Mouse (Mus musculus) midbrain, embryonic 16.5 days (tissue): ENCODE results near the gene Zmat5. TPM values are rescaled to one million over a fixed set of nuclear protein-coding genes. Genes with fewer than 3 reads are reported as not detected.

Source experiments
- ATAC-seq: fragments of 200-750 bp; cut with Nextera tagmentation; 2 replicates; pipeline ENCODE4 v1.8.0; 2017; ENCODE audit warnings: moderate TSS enrichment
- H3K27ac ChIP-seq: fragments of 300-500 bp; sonication (generic); 2 replicates; pipeline ENCODE4 v1.5.1; 2014; ENCODE audit warnings: mild to moderate bottlenecking, low read length, mixed read lengths
- H3K27me3 ChIP-seq: fragments of 300-500 bp; sonication (generic); 2 replicates; pipeline ENCODE4 v1.6.1; 2014; ENCODE audit warnings: low read depth, low read length, mixed read lengths; ENCODE audit not compliant: control insufficient read depth, insufficient read depth
- H3K36me3 ChIP-seq: fragments of 300-500 bp; sonication (generic); 2 replicates; pipeline ENCODE4 v1.6.1; 2014; ENCODE audit warnings: mild to moderate bottlenecking, low read length, moderate library complexity, mixed read lengths; ENCODE audit not compliant: control insufficient read depth, insufficient read depth
- H3K4me1 ChIP-seq: fragments of 300-500 bp; sonication (generic); 2 replicates; pipeline ENCODE4 v1.6.1; 2014; ENCODE audit warnings: mild to moderate bottlenecking, low read length, mixed read lengths; ENCODE audit not compliant: control insufficient read depth, insufficient read depth
- H3K4me2 ChIP-seq: fragments of 300-500 bp; sonication (generic); 2 replicates; pipeline ENCODE4 v1.6.1; 2014; ENCODE audit warnings: mild to moderate bottlenecking, low read length, mixed read lengths
- H3K4me3 ChIP-seq: fragments of 300-500 bp; sonication (generic); 2 replicates; pipeline ENCODE4 v1.5.1; 2014; ENCODE audit warnings: low read depth, mild to moderate bottlenecking, low read length, moderate library complexity, mixed read lengths
- H3K9ac ChIP-seq: fragments of 300-500 bp; sonication (generic); 2 replicates; pipeline ENCODE4 v1.6.1; 2014; ENCODE audit warnings: low read depth, low read length, mixed read lengths
- H3K9me3 ChIP-seq: fragments of 300-500 bp; sonication (generic); replicated peaks from 2 replicates; pipeline ENCODE4 v1.6.1; 2014; ENCODE audit warnings: mild to moderate bottlenecking, low read length, mixed read lengths; ENCODE audit not compliant: control insufficient read depth, poor library complexity, severe bottlenecking
- WGBS: fragments of 180-500 bp; shearing (Covaris S2); extraction: QIAGEN DNeasy Blood & Tissue Kit; methylation state at CpG from one replicate; pipeline ENCODE4 v1.1.7; 2014; 5-methylcytosine and 5-hydroxymethylcytosine counted together
- polyA plus RNA-seq: library from polyadenylated mRNA; unstranded; fragments of >200 nt; fragmentation: Nextera tagmentation; extraction: Ambion mirVana; gene quantifications from 2 replicates; pipeline ENCODE4 v1.2.1, GENCODE M21; 2015

The Zmat5 gene
- polyA plus RNA-seq, 1 experiment from 2014 or later, result 49.4 TPM

GRCm38 (mm10) chr11:4685510-4685909, 19.0 kb upstream of the Zmat5 start:
- H3K4me3 ChIP-seq, result no peak overlapping the region
- no peaks in the 10 kb centered on the region for H3K27me3 ChIP-seq
- no peak overlapping the region for H3K27ac ChIP-seq
- no peak overlapping the region for H3K9ac ChIP-seq
- H3K9me3 ChIP-seq, result no peaks in the 10 kb centered on the region
- H3K36me3 ChIP-seq, result peaks cover 14% of the 10 kb centered on the region
- no peak overlapping the region for H3K4me2 ChIP-seq
- no peaks in the 10 kb centered on the region; the same call in 1 of the 2 replicates for H3K4me1 ChIP-seq
- 83% methylated on average over 5 of the region's 5 CpGs for WGBS
- no peak for ATAC-seq

- no peak overlapping the region for H3K9ac ChIP-seq
- H3K4me1 ChIP-seq, result no peaks in the 10 kb centered on the region; the same call in 1 of the 2 replicates
- H3K9me3 ChIP-seq, result no peaks in the 10 kb centered on the region
- H3K36me3 ChIP-seq, result peaks cover 14% of the 10 kb centered on the region
- no peak for ATAC-seq
- H3K27me3 ChIP-seq, result no peaks in the 10 kb centered on the region
- H3K4me2 ChIP-seq, result no peak overlapping the region
- 81% methylated on average over 3 of the region's 3 CpGs for WGBS
- no peak overlapping the region for H3K4me3 ChIP-seq
- no peak overlapping the region for H3K27ac ChIP-seq
These were observed 17.5 kb upstream of the Zmat5 start for GRCm38 (mm10) chr11:4687027-4687426.

GRCm38 (mm10) chr11:4687874-4688273, 16.6 kb upstream of the Zmat5 start:
- Histone ChIP-seq H3K36me3 (peaks cover 12% of the 10 kb centered on the region), H3K9me3 (no peaks in the 10 kb centered on the region), H3K4me1 (no peaks in the 10 kb centered on the region; the same call in 1 of the 2 replicates), H3K27ac (no peak overlapping the region), H3K4me3 (no peak overlapping the region), H3K4me2 (no peak overlapping the region), H3K27me3 (no peaks in the 10 kb centered on the region), H3K9ac (no peak overlapping the region)
- WGBS, result 75% methylated on average over 3 of the region's 3 CpGs
- no peak for ATAC-seq

DNA sequence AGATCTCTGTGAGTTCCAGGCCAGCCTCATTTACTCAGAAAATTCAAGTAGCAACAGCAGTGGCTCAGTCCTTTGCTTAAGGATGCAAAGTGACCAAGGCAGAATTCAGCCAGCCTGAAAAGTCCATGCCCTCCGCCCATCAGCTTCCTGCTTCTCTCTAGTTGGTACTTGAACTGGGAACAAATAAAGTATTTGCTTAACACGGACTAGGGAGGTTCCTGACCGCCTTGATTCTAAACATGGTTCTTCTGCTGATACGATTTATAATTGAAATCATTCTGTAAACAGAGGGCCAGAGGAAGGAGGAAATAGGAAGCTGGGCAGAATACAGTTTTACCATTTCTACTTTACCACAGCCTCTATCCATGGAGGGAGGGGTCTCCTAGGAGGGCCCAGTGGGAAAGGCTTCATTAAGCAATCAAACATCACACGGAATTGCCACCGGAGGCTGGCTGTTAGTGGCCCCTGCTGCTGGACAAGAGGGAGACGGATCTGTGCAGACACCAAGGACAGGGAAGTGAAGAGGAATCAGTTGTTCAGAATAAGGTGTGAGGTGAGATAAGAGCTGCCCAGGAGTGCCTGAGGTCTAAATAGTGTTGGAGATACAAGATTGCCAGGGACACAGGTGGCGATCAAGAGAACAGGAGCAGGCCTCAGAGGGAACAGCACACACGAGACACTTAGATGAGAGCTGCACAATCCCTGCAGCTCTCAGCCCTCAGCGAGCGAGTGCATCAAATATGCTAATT, 15.7 kb upstream of the Zmat5 start:
- ATAC-seq, result no peak
- WGBS, result 58% methylated on average over 11 of the region's 11 CpGs
- Histone ChIP-seq H3K27ac (no peak overlapping the region), H3K4me3 (no peak overlapping the region), H3K27me3 (no peaks in the 10 kb centered on the region), H3K4me1 (no peaks in the 10 kb centered on the region; the same call in 1 of the 2 replicates), H3K9ac (no peak overlapping the region), H3K4me2 (no peak overlapping the region), H3K9me3 (no peaks in the 10 kb centered on the region), H3K36me3 (peaks cover 6% of the 10 kb centered on the region)

DNA sequence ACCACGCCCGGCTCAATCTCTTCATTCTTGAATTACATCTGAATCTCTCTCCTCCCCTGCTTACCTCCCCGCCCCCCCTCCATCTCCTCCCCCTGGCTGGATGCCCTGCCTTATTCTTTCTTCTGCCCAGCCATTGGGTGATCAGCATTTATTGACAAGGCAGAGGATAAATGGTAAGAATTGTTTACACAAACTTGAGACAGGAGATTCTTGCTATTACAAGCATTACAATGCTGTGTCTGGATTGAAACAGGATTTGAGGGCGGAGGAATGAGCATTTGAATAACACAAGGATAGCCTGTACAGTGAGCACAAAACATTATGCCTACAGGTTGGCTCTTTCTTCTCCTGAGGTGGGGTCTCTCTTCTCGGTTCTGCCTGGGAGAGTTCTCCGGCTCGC, 14.1 kb upstream of the Zmat5 start:
- Histone ChIP-seq H3K27ac (no peak overlapping the region), H3K27me3 (no peaks in the 10 kb centered on the region), H3K36me3 (no peaks in the 10 kb centered on the region), H3K4me3 (no peak overlapping the region), H3K4me1 (no peaks in the 10 kb centered on the region), H3K9me3 (no peaks in the 10 kb centered on the region), H3K9ac (no peak overlapping the region), H3K4me2 (no peak overlapping the region)
- ATAC-seq, result no peak
- 83% methylated on average over 7 of the region's 7 CpGs for WGBS

DNA sequence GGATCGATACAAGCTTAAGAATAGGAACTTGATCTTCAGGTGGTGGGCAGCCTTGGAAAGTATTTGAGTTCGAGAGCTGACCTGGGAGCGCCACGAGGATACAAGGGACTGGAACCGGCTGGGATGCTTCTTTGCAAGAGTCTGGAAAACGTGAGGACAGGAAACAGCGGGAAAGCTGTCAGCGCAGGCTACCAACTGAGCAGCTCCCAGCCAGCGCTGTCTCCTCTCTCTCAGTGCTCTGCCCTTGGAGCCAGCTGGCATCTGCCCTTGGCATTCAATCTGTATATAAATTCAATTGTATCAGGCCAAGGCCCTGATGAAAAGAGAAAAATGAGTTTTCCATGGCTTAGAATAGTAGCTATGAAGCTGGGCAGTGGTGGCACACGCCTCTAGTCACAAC, 13.3 kb upstream of the Zmat5 start:
- H3K4me1 ChIP-seq, result no peaks in the 10 kb centered on the region
- H3K27me3 ChIP-seq, result no peaks in the 10 kb centered on the region
- no peak overlapping the region for H3K4me3 ChIP-seq
- no peak overlapping the region for H3K4me2 ChIP-seq
- ATAC-seq, result no peak
- no peaks in the 10 kb centered on the region for H3K9me3 ChIP-seq
- 67% methylated on average over 10 of the region's 10 CpGs for WGBS
- H3K27ac ChIP-seq, result no peak overlapping the region
- no peaks in the 10 kb centered on the region for H3K36me3 ChIP-seq
- H3K9ac ChIP-seq, result 0 out of 2 replicates have a peak overlapping the region, but pooled peaks have one; percentile 6

DNA sequence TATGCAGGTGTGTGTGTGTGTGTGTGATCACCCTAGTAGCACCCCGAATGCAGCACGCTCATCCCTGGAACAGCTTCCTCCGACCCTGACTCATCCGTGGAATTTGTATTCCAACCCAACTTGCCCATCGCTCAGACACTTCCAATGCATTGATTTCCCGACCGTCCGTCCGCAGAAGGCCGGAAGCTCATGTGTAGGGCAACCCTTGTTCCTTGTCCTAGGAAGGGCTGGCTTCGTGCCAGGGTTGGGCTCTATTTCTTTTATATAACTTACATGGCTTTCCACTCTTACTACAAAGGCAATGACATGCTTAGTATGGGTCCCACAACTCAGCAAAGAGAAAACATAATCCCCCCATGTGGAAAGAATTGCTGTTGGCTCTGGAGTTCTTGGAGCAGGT, 12.3 kb upstream of the Zmat5 start:
- H3K27me3 ChIP-seq, result no peaks in the 10 kb centered on the region
- 78% methylated on average over 11 of the region's 11 CpGs for WGBS
- no peaks in the 10 kb centered on the region for H3K36me3 ChIP-seq
- ATAC-seq, result no peak
- no peak overlapping the region for H3K4me2 ChIP-seq
- H3K4me1 ChIP-seq, result no peaks in the 10 kb centered on the region
- no peak overlapping the region for H3K27ac ChIP-seq
- no peaks in the 10 kb centered on the region for H3K9me3 ChIP-seq
- no peak overlapping the region for H3K9ac ChIP-seq
- H3K4me3 ChIP-seq, result no peak overlapping the region

DNA sequence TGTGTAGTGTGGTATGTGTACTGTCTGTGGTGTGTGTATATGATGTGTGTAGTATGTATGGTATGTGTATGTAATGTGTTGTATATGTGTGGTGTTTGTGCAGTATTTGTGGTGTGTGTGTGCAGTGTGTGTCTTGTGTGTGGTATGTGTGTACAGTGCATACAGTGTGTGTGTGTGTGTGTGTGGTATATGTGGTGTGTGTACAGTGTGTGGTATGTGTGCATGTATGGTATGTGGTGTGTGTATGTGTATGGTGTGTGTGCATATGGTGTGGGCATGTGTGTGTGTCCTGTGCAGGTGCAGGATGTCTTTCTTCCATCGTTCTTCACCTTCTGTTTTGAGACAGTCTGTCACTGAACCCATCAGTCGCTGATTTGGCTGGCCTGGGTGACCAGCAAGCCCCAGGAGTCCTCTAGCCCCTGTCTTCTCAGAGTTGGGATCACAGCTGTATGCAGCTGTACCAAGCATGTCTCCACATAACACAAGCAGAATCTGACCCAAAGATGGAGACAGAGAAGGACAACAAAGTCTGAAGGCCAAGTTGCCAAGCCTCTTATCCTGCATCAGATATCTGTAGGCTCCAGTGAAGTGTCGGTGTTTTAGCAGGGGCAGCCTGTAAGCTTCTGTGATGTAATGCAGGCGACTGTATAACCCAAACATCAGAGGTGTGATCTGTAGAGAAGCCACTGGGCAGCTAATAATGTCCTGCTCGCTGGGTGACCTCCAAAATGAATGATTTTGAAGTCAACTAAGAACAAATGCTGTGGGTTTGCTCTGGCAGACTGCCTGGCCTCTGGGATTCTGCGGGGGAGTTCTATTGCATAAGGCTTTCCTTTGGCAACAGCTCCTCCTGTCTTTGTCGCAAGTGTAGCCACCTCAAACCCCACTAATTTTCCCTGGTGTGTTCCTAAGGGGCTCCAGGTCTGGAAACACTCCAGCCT, 7.2 kb upstream of the Zmat5 start:
- ATAC-seq, result no peak
- Histone ChIP-seq H3K36me3 (peaks cover 4% of the 10 kb centered on the region), H3K27ac (no peak overlapping the region), H3K9ac (no peak overlapping the region), H3K27me3 (no peaks in the 10 kb centered on the region), H3K4me1 (no peaks in the 10 kb centered on the region), H3K4me2 (no peak overlapping the region), H3K9me3 (no peaks in the 10 kb centered on the region), H3K4me3 (no peak overlapping the region)
- WGBS, result 57% methylated on average over 7 of the region's 7 CpGs

- no peak for ATAC-seq
- 92% methylated on average over 8 of the region's 8 CpGs for WGBS
These were observed 3.8 kb upstream of the Zmat5 start for GRCm38 (mm10) chr11:4700726-4701125.

More at GRCm38 (mm10) chr11:4700726-4701125, 3.8 kb upstream of the Zmat5 start:
- no peak overlapping the region for H3K9ac ChIP-seq
- no peak overlapping the region for H3K4me2 ChIP-seq
- H3K27ac ChIP-seq, result no peak overlapping the region
- H3K36me3 ChIP-seq, result peaks cover 4% of the 10 kb centered on the region
- no peaks in the 10 kb centered on the region for H3K9me3 ChIP-seq
- H3K4me1 ChIP-seq, result peaks cover 15% of the 10 kb centered on the region
- H3K27me3 ChIP-seq, result no peaks in the 10 kb centered on the region
- no peak overlapping the region for H3K4me3 ChIP-seq
